Mouse (Mus musculus) liver, adult 2 months (tissue): ENCODE results near the gene Hist1h2ab. TPM values are rescaled to one million over a fixed set of nuclear protein-coding genes. Genes with fewer than 3 reads are reported as not detected.
"Not testable (repeated sequence)": the region's sequence is repeated elsewhere in the genome, so short reads cannot be mapped to it uniquely, and the experiment has no call there.

Experiments
- DNase-seq: peaks from one replicate; pipeline ENCODE4 v3.0.0-alpha.2; 2011; ENCODE audit warnings: low read depth, low spot score; ENCODE audit errors: extremely low read depth
- H3K27ac ChIP-seq: fragments of 200-500 bp; replicated peaks from 2 replicates; pipeline ENCODE4 v1.5.1; 2012; ENCODE audit warnings: low read depth, mild to moderate bottlenecking, control low read depth, inconsistent platforms, low read length; ENCODE audit not compliant: insufficient read depth
- H3K27me3 ChIP-seq: fragments of 200-500 bp; 2 replicates; pipeline ENCODE4 v1.6.1; 2012; ENCODE audit warnings: mild to moderate bottlenecking, moderate library complexity, low read length, inconsistent platforms; ENCODE audit not compliant: control insufficient read depth, insufficient read depth
- H3K36me3 ChIP-seq: fragments of 200-500 bp; 2 replicates; pipeline ENCODE4 v1.6.1; 2012; ENCODE audit warnings: low read length, inconsistent platforms; ENCODE audit not compliant: control insufficient read depth, insufficient read depth
- H3K4me1 ChIP-seq: fragments of 200-500 bp; 2 replicates; pipeline ENCODE4 v1.6.1; 2011; ENCODE audit warnings: low read length; ENCODE audit not compliant: control insufficient read depth, insufficient read depth
- H3K4me3 ChIP-seq: fragments of 200-500 bp; 2 replicates; pipeline ENCODE4 v1.5.1; 2011; ENCODE audit warnings: low read depth, mild to moderate bottlenecking, control low read depth, low read length, moderate library complexity; ENCODE audit not compliant: insufficient read depth
- H3K79me2 ChIP-seq: fragments of 200-500 bp; 2 replicates; pipeline ENCODE4 v1.6.1; 2012; ENCODE audit warnings: inconsistent platforms, mild to moderate bottlenecking, low read length, moderate library complexity; ENCODE audit not compliant: control insufficient read depth, insufficient read depth
- H3K9ac ChIP-seq: fragments of 200-500 bp; 2 replicates; pipeline ENCODE4 v1.6.1; 2012; ENCODE audit warnings: low read depth, mild to moderate bottlenecking, control low read depth, inconsistent platforms, low read length
- CTCF ChIP-seq: fragments of 200-500 bp; IDR thresholded peaks from 2 replicates; pipeline ENCODE4 v1.5.1; 2011; ENCODE audit warnings: low read depth, low read length, control low read depth
- POLR2A ChIP-seq: fragments of 200-500 bp; IDR thresholded peaks from 2 replicates; pipeline ENCODE4 v1.6.1; 2011; ENCODE audit warnings: low read length, control low read depth; ENCODE audit not compliant: insufficient read depth; ENCODE audit errors: extremely low read depth
- WGBS: fragments of 180-500 bp; shearing (Covaris S2); methylation state at CpG from one replicate; pipeline ENCODE4 v1.1.7; 2018; 5-methylcytosine and 5-hydroxymethylcytosine counted together
- polyA plus RNA-seq: library from polyadenylated mRNA; depleted of rRNA; stranded (reverse); fragments of >200 nt; gene quantifications from 2 replicates; pipeline ENCODE4 v1.2.3, GENCODE M21; 2012
- total RNA-seq: library from RNA; depleted of rRNA; stranded (reverse); fragments of >200 nt; gene quantifications from 2 replicates; pipeline ENCODE4 v1.2.3, GENCODE M21; 2014

The Hist1h2ab gene
- total and polyA plus RNA-seq, 2 experiments: 1.0 to 19.4 TPM

GRCm38 (mm10) chr13:23744421-23745380 is 6.2 kb upstream of the Hist1h2ab start:
- no peak overlapping the region for H3K27ac ChIP-seq
- TF ChIP-seq CTCF: no peak
- no peak for TF ChIP-seq POLR2A
- H3K27me3 ChIP-seq: no peaks in the 10 kb centered on the region
- no peaks in the 10 kb centered on the region for H3K36me3 ChIP-seq
- DNase-seq: no peak
- 15% methylated on average over 16 of the region's 36 CpGs for WGBS
- H3K4me1 ChIP-seq: peaks cover 14% of the 10 kb centered on the region; the same call in 1 of the 2 replicates
- no peaks in the 10 kb centered on the region for H3K79me2 ChIP-seq
- H3K9ac ChIP-seq: no peak overlapping the region
- H3K4me3 ChIP-seq: peak overlapping the region; percentile 16; the same call in 1 of the 2 replicates

- H3K27me3 ChIP-seq: no peaks in the 10 kb centered on the region
- DNase-seq: peak; percentile 85
- peaks cover 14% of the 10 kb centered on the region; the same call in 1 of the 2 replicates for H3K4me1 ChIP-seq
- H3K79me2 ChIP-seq: no peaks in the 10 kb centered on the region
- no peak for TF ChIP-seq CTCF
- no peak for TF ChIP-seq POLR2A
- peak within 1 kb of the TSS; percentile 73 for H3K9ac ChIP-seq
- H3K27ac ChIP-seq: peak within 1 kb of the TSS; percentile 99
- under 1% methylated on average over 28 of the region's 28 CpGs for WGBS
- H3K4me3 ChIP-seq: peak within 1 kb of the TSS; percentile 66
- H3K36me3 ChIP-seq: no peaks in the 10 kb centered on the region
Observed at GRCm38 (mm10) chr13:23745381-23746161, 5.4 kb upstream of the Hist1h2ab start, which contains the start of gene Hist1h3c. Gene Hist1h3c, minus strand, starts transcription at chr13:23745602.

- peaks cover 12% of the 10 kb centered on the region for H3K4me1 ChIP-seq
- peak; percentile 99 for DNase-seq
- not testable (repeated sequence) for H3K27me3 ChIP-seq, H3K36me3 ChIP-seq, H3K79me2 ChIP-seq
- peak within 1 kb of the TSS; percentile 66 for H3K4me3 ChIP-seq
- 1% methylated on average over 45 of the region's 58 CpGs for WGBS
- H3K27ac ChIP-seq: peak within 1 kb of the TSS; percentile 99
- peak within 1 kb of the TSS; percentile 73 for H3K9ac ChIP-seq
Observed at GRCm38 (mm10) chr13:23746201-23747080, 4.5 kb upstream of the Hist1h2ab start, which contains the start of gene Hist1h2bb. Gene Hist1h2bb, plus strand, starts transcription at chr13:23746734.

- TF ChIP-seq POLR2A: no peak
- no peak for TF ChIP-seq CTCF
- H3K36me3 ChIP-seq: no peaks in the 10 kb centered on the region
- peak overlapping the region; percentile 4; the same call in 1 of the 2 replicates for H3K4me3 ChIP-seq
- peaks cover 12% of the 10 kb centered on the region for H3K4me1 ChIP-seq
- no peak for DNase-seq
- WGBS: 11% methylated on average over 13 of the region's 13 CpGs
- peak overlapping the region; percentile 12; the same call in 1 of the 2 replicates for H3K27ac ChIP-seq
- no peaks in the 10 kb centered on the region for H3K27me3 ChIP-seq
- H3K9ac ChIP-seq: peak overlapping the region; percentile 37; the same call in 1 of the 2 replicates
- no peaks in the 10 kb centered on the region for H3K79me2 ChIP-seq
Observed at GRCm38 (mm10) chr13:23747081-23747891, 3.6 kb upstream of the Hist1h2ab start.

- Histone ChIP-seq H3K79me2 (no peaks in the 10 kb centered on the region), H3K27ac (no peak overlapping the region), H3K36me3 (no peaks in the 10 kb centered on the region), H3K27me3 (no peaks in the 10 kb centered on the region), H3K9ac (no peak overlapping the region), H3K4me1 (peaks cover 12% of the 10 kb centered on the region), H3K4me3 (no peak overlapping the region)
- WGBS: 16% methylated on average over 4 of the region's 4 CpGs
- no peak for TF ChIP-seq CTCF
- TF ChIP-seq POLR2A: no peak
- DNase-seq: no peak
Observed at GRCm38 (mm10) chr13:23747892-23748288, 3.0 kb upstream of the Hist1h2ab start.
